Mouse (Mus musculus) brown adipose tissue, adult 24 weeks (tissue): ENCODE measurements around the gene Stk24. TPM values are rescaled to one million over a fixed set of nuclear protein-coding genes. Genes with fewer than 3 reads are reported as not detected.

Source experiments
- H3K27ac ChIP-seq: fragments of 200-500 bp; replicated peaks from 2 replicates; pipeline ENCODE4 v1.5.1; 2012; ENCODE audit warnings: low read depth, mild to moderate bottlenecking, low read length
- H3K4me1 ChIP-seq: fragments of 200-500 bp; 2 replicates; pipeline ENCODE4 v1.6.1; 2012; ENCODE audit warnings: low read length, mixed read lengths; ENCODE audit not compliant: control insufficient read depth, insufficient read depth, insufficient read length
- H3K4me3 ChIP-seq: fragments of 200-500 bp; 2 replicates; pipeline ENCODE4 v1.5.1; 2012; ENCODE audit warnings: low read depth, mild to moderate bottlenecking, low read length, moderate library complexity; ENCODE audit not compliant: insufficient read depth
- polyA plus RNA-seq: library from polyadenylated mRNA; stranded (reverse); fragments of >200 nt; gene quantifications from 2 replicates; pipeline ENCODE4 v1.2.4, GENCODE M21; 2012; ENCODE audit not compliant: missing spikeins, insufficient read depth, insufficient read length

Gene Stk24
- polyA plus RNA-seq, 1 experiment = 30.9 TPM

DNA sequence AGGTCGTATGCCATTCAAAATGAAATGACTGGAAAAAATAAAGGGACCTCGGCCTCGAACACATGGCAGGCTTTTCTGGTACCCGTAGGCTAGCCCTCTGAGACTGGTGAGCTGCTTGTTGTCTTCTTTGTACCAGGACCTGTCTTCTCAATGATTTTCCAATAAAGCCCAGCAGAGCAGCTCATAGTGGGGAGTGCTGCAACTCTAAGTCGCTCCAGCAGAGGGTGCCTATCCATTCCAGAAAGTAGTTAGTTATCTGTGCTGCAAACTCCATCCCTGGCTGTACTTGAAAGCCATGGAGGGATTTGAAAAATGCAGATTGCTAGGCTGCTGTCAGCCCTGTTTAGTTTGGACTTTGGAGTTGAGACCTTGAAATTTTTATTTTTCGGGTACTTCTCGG lies 120.0 kb downstream of the Stk24 start:
- peaks cover 10% of the 10 kb centered on the region for H3K4me1 ChIP-seq
- no peak overlapping the region for H3K27ac ChIP-seq
- no peak overlapping the region for H3K4me3 ChIP-seq

DNA sequence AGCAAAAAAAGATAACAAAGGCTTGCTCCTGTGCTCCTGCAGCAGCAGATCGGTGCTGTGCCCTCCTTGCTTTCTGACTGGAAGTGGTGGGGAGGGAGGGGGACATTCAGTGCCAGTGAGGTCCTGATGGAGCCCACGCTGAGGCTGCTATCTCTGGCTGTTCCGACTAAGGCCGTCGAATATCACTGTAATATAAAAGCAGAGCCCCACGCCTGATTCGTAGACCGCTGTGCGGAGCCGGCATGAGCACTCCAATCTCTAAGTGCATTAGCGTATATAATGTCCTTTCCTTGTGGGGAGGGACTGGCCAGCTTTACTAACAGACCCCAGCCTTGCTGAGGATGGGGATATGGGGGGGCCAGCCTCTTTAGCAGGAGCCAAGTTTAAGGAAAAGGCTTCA lies 120.5 kb downstream of the Stk24 start:
- H3K4me1 ChIP-seq = peaks cover 10% of the 10 kb centered on the region
- H3K27ac ChIP-seq = no peak overlapping the region
- no peak overlapping the region for H3K4me3 ChIP-seq

DNA sequence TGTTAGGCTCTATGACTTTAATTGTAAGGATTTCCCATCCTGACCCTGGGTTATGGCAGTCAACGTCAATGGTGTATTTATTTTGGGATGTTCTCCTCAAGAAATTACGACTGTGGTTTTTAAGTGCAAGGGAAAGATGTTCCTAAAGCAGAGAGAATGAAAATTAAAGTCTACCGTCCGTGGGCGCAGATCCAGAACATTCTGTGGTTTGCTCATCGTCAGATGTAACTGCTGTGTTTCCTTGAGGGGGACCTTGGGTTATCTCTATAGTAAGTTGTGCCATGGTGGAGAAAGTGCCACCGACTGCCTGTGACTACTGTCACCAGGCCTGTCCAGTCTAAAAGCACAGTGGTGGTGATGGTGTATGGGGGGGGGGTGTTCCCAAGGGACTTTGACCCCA lies 122.9 kb downstream of the Stk24 start:
- no peaks in the 10 kb centered on the region for H3K4me1 ChIP-seq
- H3K4me3 ChIP-seq = no peak overlapping the region
- H3K27ac ChIP-seq = no peak overlapping the region

DNA sequence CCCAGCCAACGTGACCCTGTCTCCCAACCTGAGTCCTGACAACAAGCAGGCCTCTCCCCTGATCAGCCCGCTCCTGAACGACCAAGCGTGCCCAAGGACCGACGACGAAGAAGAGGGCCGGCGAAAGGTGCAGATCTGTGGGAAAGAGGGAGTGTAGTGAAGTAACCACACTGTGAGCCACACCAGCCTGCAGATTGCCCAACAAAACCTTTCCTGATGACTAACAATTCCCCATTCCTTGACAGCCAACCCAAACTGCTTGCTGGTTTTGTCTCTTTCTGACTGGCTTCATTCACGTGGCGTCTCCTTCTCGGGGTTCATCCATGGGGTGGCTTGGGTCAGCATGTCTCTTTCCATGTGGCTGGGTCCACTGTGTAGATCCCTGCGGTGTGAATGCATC lies 124.3 kb downstream of the Stk24 start:
- H3K4me3 ChIP-seq = no peak overlapping the region
- no peak overlapping the region for H3K27ac ChIP-seq
- no peaks in the 10 kb centered on the region for H3K4me1 ChIP-seq

DNA sequence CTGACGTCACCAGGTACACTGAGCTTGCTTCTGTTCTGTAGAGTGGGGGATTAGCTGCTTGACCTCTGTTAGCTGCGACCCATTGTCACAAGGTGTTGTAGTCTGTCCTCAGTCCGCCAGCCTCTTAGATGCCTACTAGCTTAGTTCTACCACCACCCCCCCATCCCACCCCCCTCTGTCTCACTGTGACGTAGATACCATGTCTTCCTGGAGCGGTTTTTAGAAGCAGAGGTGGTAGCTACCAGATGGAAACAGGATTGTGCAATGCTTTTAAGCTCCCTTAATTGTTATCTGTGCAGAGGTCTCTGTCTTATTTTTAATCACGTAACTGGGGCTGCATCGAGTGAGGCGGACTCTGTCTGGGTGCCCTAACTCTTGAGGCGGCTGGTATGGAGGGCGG lies 124.9 kb downstream of the Stk24 start:
- H3K4me1 ChIP-seq = no peaks in the 10 kb centered on the region
- H3K27ac ChIP-seq = no peak overlapping the region
- H3K4me3 ChIP-seq = no peak overlapping the region

DNA sequence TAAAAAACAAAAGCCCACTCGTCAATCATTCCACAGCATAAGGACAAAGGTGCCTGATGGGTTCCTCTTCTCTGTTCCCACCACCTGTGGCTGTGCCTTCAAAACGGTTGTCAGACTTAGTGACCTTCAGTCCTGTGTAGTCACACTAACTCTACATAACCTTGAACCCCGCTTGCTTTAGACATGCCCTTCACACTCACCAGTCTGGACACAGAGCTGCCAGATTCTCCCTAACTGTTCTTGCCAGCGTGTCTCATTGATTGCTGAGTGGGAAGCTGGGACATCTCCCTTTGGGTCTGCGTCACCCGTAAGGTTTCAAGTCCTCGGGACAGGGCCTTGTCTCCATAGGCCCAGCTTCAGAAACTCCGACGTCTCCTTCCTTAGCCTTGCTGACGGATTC lies 127.3 kb downstream of the Stk24 start:
- Histone ChIP-seq H3K27ac (no peak overlapping the region), H3K4me1 (no peaks in the 10 kb centered on the region), H3K4me3 (no peak overlapping the region)

DNA sequence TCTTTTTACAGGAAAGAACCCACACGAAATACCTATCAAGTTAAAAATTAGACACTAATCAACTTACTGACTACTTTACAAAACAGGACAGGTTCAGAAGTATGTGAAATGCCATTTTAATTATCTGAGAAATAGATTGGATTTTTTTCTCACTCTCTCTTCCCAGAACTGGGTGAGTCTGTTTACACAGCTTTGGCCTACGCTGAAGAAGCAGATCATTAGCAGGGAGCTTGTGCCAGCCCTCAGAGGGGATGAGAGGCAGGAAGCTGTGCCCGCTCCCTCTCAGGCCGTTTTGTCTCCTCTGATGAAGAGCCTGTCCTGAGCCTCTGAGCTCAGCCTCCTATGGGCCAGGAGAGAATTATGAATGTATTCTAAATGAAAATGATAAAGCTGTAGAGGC lies 128.1 kb downstream of the Stk24 start:
- Histone ChIP-seq H3K27ac (no peak overlapping the region), H3K4me3 (no peak overlapping the region), H3K4me1 (no peaks in the 10 kb centered on the region)

DNA sequence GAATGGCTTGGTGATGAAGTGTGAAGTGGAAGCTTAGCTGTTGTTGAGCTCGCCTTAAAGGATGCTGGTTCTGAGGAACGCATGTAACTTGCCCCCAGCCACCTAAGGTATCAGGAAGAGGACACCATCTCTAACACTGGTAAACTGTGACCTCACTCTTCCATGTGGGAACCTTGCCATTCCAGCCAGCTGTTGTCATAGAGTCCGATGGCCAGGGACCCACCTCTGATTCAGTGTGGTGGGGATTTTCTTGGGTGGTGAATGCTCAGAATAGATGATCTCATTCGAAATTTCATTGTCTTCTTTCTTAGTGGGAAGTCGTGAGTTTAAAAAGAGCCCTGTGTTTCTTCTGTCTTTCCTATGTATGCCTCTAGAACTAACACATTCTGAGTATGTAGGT lies 128.7 kb downstream of the Stk24 start:
- no peak overlapping the region for H3K4me3 ChIP-seq
- no peaks in the 10 kb centered on the region for H3K4me1 ChIP-seq
- no peak overlapping the region for H3K27ac ChIP-seq

DNA sequence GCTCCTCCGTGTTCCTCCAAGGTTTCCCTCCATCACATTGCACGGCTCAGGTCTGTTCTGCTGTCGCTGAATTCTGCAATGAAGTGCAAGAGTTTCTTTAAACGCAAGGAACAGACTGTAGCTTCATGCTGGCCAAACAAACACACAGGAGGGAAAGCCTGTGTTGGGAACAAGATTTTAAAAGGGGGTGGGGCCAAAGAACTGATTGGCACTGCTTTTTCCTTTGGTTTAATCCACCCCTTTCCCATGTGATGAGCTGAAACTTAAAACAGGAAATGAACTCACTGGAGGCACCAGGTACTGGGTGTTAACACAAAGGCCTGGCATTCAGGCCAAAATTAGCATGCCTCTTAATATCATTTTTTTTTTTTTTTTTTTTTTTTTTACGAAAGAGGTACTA lies 131.5 kb downstream of the Stk24 start:
- H3K4me3 ChIP-seq = no peak overlapping the region
- H3K27ac ChIP-seq = no peak overlapping the region
- no peaks in the 10 kb centered on the region for H3K4me1 ChIP-seq

DNA sequence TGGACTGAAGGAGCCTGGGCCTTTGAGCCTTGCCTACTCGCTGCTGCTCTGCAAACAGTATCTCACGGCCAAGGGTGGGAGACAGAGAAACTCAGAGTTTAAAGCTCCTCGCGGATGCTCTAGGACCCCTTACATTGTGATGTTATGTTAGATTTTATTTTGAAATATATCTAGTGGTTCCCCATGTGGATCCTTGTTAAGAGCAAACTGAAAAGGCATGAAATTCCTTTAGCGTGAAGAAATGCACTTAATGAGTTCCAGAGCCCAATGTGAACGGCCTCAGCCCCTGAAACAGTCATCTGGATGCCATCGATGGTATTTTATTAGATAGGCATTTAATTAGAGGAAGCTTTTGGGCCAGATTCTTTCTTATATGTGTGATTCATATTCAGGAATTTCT lies 132.5 kb downstream of the Stk24 start:
- H3K27ac ChIP-seq = no peak overlapping the region; the same call in 1 of the 2 replicates
- no peak overlapping the region for H3K4me3 ChIP-seq
- H3K4me1 ChIP-seq = no peaks in the 10 kb centered on the region

DNA sequence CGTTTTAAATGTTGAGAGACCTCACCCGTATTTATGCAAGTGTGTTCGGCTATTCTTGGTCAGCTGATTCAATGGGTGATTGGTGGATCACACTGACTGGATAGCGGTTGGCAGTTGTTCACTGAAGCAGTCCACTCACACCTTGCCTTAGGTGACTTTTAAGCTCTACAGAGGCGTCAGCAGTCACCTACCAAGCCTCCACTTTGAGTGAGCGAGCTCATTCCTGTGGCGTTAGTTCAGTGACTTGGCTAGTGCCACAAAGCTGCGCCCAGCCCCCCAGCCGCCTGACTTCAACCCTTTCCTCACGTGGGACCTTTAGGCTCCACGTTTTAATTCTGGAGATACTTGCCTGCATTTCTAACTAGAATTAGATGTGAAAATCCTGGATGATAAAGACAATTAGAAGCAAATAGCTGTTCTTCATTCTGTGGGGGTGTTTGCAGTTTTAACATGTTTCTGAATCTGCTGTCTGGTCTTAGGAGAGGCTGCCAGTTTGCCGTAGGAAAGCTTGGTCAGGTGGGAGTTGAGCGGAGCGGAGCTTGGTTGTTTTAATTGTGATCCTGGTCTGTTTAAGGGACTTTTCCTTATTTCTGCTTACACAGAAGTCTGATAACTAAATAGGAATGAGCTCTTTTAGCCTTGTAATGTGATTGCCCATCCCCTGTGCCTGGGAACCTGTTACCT lies 133.6 kb downstream of the Stk24 start:
- no peaks in the 10 kb centered on the region for H3K4me1 ChIP-seq
- no peak overlapping the region for H3K27ac ChIP-seq
- H3K4me3 ChIP-seq = no peak overlapping the region

DNA sequence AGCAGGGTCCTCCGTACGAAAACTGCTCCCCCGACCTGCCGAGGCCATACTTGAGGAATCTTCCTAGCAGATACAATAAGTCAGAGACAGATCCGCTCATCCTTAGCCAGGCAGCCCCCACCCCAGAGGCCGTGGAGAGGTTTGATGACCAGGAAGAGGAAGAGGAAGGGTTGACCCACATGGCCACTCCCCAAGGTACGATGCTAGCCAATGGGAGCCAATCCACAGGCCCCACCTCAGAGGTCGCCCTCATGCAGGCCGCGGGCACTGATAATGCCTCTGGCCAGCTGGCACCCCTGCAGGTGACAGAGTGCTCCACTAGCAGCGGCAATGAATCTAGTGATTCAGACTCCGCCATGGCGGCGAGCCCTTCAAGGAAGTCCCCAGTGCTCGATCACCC lies 135.7 kb downstream of the Stk24 start:
- Histone ChIP-seq H3K27ac (no peak overlapping the region), H3K4me1 (no peaks in the 10 kb centered on the region), H3K4me3 (no peak overlapping the region)

DNA sequence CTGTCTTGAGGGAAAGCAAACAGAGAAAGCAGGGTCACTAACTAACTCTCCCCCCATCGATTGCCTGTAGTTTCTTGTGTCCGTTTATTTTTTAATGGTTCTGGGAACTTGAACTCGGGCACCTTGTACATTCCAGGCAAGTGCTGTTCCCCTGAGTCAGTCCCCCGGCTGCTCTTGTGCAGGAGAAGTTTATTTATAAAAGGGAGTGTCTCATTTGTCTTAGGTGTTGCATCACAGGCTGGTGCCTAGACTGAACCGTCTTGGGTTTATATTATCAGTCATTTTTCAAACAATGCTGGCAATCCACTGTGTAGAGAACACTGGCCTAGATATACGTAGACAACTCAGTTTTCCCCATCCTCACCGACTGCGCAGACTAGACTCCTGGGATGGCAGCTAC lies 140.4 kb downstream of the Stk24 start:
- Histone ChIP-seq H3K4me3 (no peak overlapping the region), H3K27ac (no peak overlapping the region), H3K4me1 (no peaks in the 10 kb centered on the region)

DNA sequence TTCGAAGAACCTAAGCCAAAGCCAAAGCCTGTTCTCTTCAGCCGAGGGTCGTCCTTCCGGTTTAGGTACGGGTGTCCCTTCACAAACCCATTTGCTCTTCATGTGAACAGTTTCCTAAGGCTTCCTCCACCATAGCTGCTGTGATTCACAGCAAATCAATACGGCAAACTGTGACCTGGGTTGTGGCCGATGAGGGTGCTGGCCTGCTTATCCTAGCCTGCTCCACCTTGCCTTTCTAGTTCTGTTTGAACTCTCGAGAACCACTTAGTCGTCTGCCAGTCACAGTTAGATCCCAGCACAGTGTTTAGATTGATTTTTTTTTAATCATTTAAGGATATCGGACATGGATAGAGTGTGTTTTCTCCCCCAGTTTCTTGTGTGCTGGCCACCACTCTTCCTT lies 141.1 kb downstream of the Stk24 start:
- Histone ChIP-seq H3K4me1 (no peaks in the 10 kb centered on the region), H3K27ac (no peak overlapping the region), H3K4me3 (no peak overlapping the region)

DNA sequence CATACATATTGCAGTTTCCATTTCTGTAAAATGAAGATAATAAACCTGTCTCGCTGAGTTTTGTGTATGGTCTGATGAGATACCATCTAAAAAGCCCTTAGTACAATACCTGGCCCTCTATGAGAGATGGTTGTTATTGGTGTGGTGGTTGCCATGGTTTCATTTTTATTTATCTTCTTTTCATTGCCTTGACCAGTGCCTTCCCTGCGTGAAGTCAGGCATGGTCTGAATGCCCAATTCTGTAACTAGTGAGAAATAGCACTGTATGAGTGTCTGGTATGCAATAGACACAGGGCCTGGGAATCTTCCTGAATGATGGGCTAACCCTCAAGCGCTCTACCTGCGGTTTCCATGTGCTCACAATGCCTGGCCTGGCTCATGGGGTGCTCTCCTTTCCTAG lies 143.1 kb downstream of the Stk24 start:
- no peak overlapping the region for H3K4me3 ChIP-seq
- H3K27ac ChIP-seq = no peak overlapping the region
- H3K4me1 ChIP-seq = no peaks in the 10 kb centered on the region
